Comparison of ENCODE assay signal across 12 mouse cellular contexts in genomic region chr9:61227492-61228229, GRCm38 (mm10).
DNase-seq lines count a peak whose midpoint lies in the region; ATAC-seq and TF ChIP-seq lines count a peak whose summit lies in the region.
"Had no signal": no experiment of that assay in that cellular context is flagged by ENCODE, and none has a peak within 500 bp of the region (broad histone marks: within the 10 kb centered on the region; RNA-seq: fewer than 3 reads in every experiment).

No protein-coding gene starts in this region.

- no peak overlapping the region for H3K9ac ChIP-seq in kidney, postnatal 0 days (ENCODE audit: low read depth, low read length)
- H3K9ac ChIP-seq in embryonic facial prominence, embryonic 14.5 days (ENCODE audit: low read depth, low read length) = no peak overlapping the region

- WGBS in heart, embryonic 10.5 days = 42% methylated on average over 19 of the region's 19 CpGs
- WGBS in kidney, postnatal 0 days = 21% methylated on average over 19 of the region's 19 CpGs
- 28% methylated on average over 19 of the region's 19 CpGs for WGBS in embryonic facial prominence, embryonic 14.5 days

- H3K9me3 ChIP-seq in heart, embryonic 10.5 days = 0 out of 2 replicates have a peak, but pooled peaks cover 5% of the 10 kb centered on the region
- H3K9me3 ChIP-seq in kidney, postnatal 0 days (replicated peaks; ENCODE audit: low read length) = no peaks in the 10 kb centered on the region
- H3K9me3 ChIP-seq in embryonic facial prominence, embryonic 14.5 days (ENCODE audit: control insufficient read depth, low read length) = peaks cover 8% of the 10 kb centered on the region; the same call in 1 of the 2 replicates

- H3K4me2 ChIP-seq in kidney, postnatal 0 days (ENCODE audit: low read length) = 0 out of 2 replicates have a peak overlapping the region, but pooled peaks have one; percentile 23
- H3K4me2 ChIP-seq in embryonic facial prominence, embryonic 14.5 days (ENCODE audit: low read depth, low read length) = peak overlapping the region; percentile 13

- no peak for ATAC-seq in kidney, postnatal 0 days (replicated peaks; ENCODE audit: low FRiP score, low read depth)
- ATAC-seq in embryonic facial prominence, embryonic 14.5 days (ENCODE audit: low read depth) = no peak

- H3K27me3 ChIP-seq in heart, embryonic 10.5 days (ENCODE audit: insufficient read depth, poor library complexity, severe bottlenecking) = peaks cover 72% of the 10 kb centered on the region
- H3K27me3 ChIP-seq in kidney, postnatal 0 days (ENCODE audit: insufficient read depth, low read length) = no peaks in the 10 kb centered on the region
- H3K27me3 ChIP-seq in embryonic facial prominence, embryonic 14.5 days (replicated peaks; ENCODE audit: control insufficient read depth, insufficient read depth, low read length) = no peaks in the 10 kb centered on the region

- intact Hi-C loops in left cerebral cortex, postnatal 4 days (cut with DNase I) = no loop called here

- peak; percentile 86 for DNase-seq in heart, embryonic 10.5 days (ENCODE audit: low spot score)
- no peak for DNase-seq in heart, postnatal 4 days
- peak; percentile 14 for DNase-seq in kidney, postnatal 0 days (ENCODE audit: low spot score)
- no peak for DNase-seq in kidney, postnatal 4 days
- DNase-seq in embryonic facial prominence, embryonic 14.5 days (ENCODE audit: low spot score) = no peak
- peak; percentile 40 for DNase-seq in neural tube, embryonic 10.5 days (ENCODE audit: extremely low spot score, low spot score)
- no peak for DNase-seq in left cerebral cortex, postnatal 4 days
- no peak for DNase-seq in cerebellum, postnatal 4 days (ENCODE audit: low spot score in 2 of 2)
- DNase-seq: cerebellum, adult 9-11 months; lung, adult 18-20 months; right cerebral cortex, postnatal 25 days had no signal

- H3K4me3 ChIP-seq in heart, embryonic 10.5 days = peak overlapping the region; percentile 4; the same call in 1 of the 2 replicates
- no peak overlapping the region for H3K4me3 ChIP-seq in kidney, postnatal 0 days (replicated peaks; ENCODE audit: low read depth, low read length)
- H3K4me3 ChIP-seq in embryonic facial prominence, embryonic 14.5 days (ENCODE audit: low read depth, low read length) = no peak overlapping the region
- H3K4me3 ChIP-seq: erythroblast, embryonic 14.5 days had no signal

- TF ChIP-seq CTCF in kidney, postnatal 0 days (IDR thresholded peaks at IDR 0.05; ENCODE audit: low read depth) = no peak

- no peaks in the 10 kb centered on the region for H3K36me3 ChIP-seq in heart, embryonic 10.5 days
- no peaks in the 10 kb centered on the region for H3K36me3 ChIP-seq in kidney, postnatal 0 days (ENCODE audit: insufficient read depth, low read length)
- H3K36me3 ChIP-seq in embryonic facial prominence, embryonic 14.5 days (ENCODE audit: control insufficient read depth, insufficient read depth, low read length) = no peaks in the 10 kb centered on the region

- peaks cover 35% of the 10 kb centered on the region for H3K4me1 ChIP-seq in heart, embryonic 10.5 days
- H3K4me1 ChIP-seq in kidney, postnatal 0 days (replicated peaks; ENCODE audit: insufficient read depth, low read length) = 0 out of 2 replicates have a peak, but pooled peaks cover 5% of the 10 kb centered on the region
- peaks cover 10% of the 10 kb centered on the region for H3K4me1 ChIP-seq in embryonic facial prominence, embryonic 14.5 days (ENCODE audit: control insufficient read depth, insufficient read depth, low read length)

- peak overlapping the region; percentile 16; the same call in 1 of the 2 replicates for H3K27ac ChIP-seq in heart, embryonic 10.5 days
- H3K27ac ChIP-seq in kidney, postnatal 0 days = no peak overlapping the region
- H3K27ac ChIP-seq in embryonic facial prominence, embryonic 14.5 days (replicated peaks; ENCODE audit: low read depth, low read length) = no peak overlapping the region

Comparison
In these comparisons a context has a peak if more than half of its experiments do, and no peak if none do; other contexts are left out.
1. DNase-seq: peak in heart, embryonic 10.5 days (single experiment), kidney, postnatal 0 days (single experiment) and neural tube, embryonic 10.5 days (single experiment); none in heart, postnatal 4 days (single experiment), kidney, postnatal 4 days (0 of 2), embryonic facial prominence, embryonic 14.5 days (single experiment), left cerebral cortex, postnatal 4 days (single experiment) and cerebellum, postnatal 4 days (0 of 2).